Comparison of ENCODE assay signal across 9 mouse cellular contexts in the genomic region with DNA sequence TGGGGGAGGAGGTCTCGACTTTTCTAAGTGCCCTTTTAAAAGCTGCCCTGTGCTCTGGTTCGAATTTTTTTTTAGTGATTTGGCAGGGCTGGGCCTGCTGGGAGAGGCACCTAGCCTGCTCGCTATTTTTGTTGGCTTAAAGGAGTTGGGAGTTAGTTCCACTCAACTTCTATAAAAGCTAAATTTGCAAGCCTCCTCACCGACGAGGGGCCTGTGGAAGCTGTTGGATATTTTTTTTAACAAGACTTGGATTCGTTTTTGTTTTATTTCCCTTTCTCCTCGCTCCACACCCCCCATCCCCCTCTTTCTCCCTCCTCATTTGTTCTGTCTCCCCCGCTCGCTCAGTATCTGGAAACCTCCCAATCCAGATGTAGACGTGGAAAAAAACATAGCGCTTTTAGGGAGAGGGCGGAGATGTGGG. TPM values are rescaled to one million over a fixed set of nuclear protein-coding genes. Genes with fewer than 3 reads are reported as not detected.
DNase-seq lines count a peak whose midpoint lies in the region; ATAC-seq and TF ChIP-seq lines count a peak whose summit lies in the region.
"Had no signal": no experiment of that assay in that cellular context is flagged by ENCODE, and none has a peak within 500 bp of the region (broad histone marks: within the 10 kb centered on the region; RNA-seq: fewer than 3 reads in every experiment).

No protein-coding gene starts in this region.

- peaks cover 6% of the 10 kb centered on the region; the same call in 1 of the 2 replicates for H3K27me3 ChIP-seq in heart, embryonic 11.5 days (ENCODE audit: control insufficient read depth, insufficient read depth, low read length)
- no peaks in the 10 kb centered on the region for H3K27me3 ChIP-seq in limb, embryonic 13.5 days
- no peaks in the 10 kb centered on the region for H3K27me3 ChIP-seq in stomach, embryonic 16.5 days (ENCODE audit: control insufficient read depth, insufficient read depth, low read length)

- H3K27ac ChIP-seq in heart, embryonic 11.5 days (ENCODE audit: low read depth, low read length): peak overlapping the region; percentile 98
- peak overlapping the region; percentile 100 for H3K27ac ChIP-seq in limb, embryonic 13.5 days
- peak overlapping the region; percentile 98 for H3K27ac ChIP-seq in stomach, embryonic 16.5 days (ENCODE audit: low read length)

- WGBS in lung, adult 2 months: 23% methylated on average over 12 of the region's 12 CpGs
- 1% methylated on average over 12 of the region's 12 CpGs for WGBS in heart, embryonic 11.5 days (ENCODE audit: insufficient replicate concordance)
- WGBS in limb, embryonic 13.5 days: under 1% methylated on average over 12 of the region's 12 CpGs
- 4% methylated on average over 12 of the region's 12 CpGs for WGBS in stomach, embryonic 16.5 days

- H3K4me3 ChIP-seq in lung, adult 2 months (replicated peaks; ENCODE audit: extremely low read depth, low read depth, low read length): peak overlapping the region; percentile 2
- peak overlapping the region; percentile 88 for H3K4me3 ChIP-seq in heart, embryonic 11.5 days (ENCODE audit: low read depth, low read length)
- peak overlapping the region; percentile 98 for H3K4me3 ChIP-seq in limb, embryonic 13.5 days
- H3K4me3 ChIP-seq in stomach, embryonic 16.5 days (replicated peaks; ENCODE audit: low read length): peak overlapping the region; percentile 61

- TF ChIP-seq POLR2A in lung, adult 2 months (IDR thresholded peaks at IDR 0.05; ENCODE audit: borderline replicate concordance, extremely low read depth, low read depth, low read length): no peak

- ATAC-seq in heart, embryonic 11.5 days (replicated peaks; ENCODE audit: insufficient number of reproducible peaks, low FRiP score, low TSS enrichment): no peak
- 0 out of 2 replicates have a peak, but pooled peaks have one; percentile 10 for ATAC-seq in limb, embryonic 13.5 days (ENCODE audit: low FRiP score, low read depth)
- ATAC-seq in stomach, embryonic 16.5 days (ENCODE audit: insufficient read depth, low FRiP score): no peak

- DNase-seq in lung, adult 2 months: no peak
- no peak for DNase-seq in lung, adult 18-20 months
- no peak for DNase-seq in retina, postnatal 1 day
- no peak for DNase-seq in spleen, postnatal 10 days (ENCODE audit: low spot score in 2 of 2)
- no peak for DNase-seq in left cerebral cortex, adult 18-20 months (ENCODE audit: low spot score in 2 of 2)

- H3K4me2 ChIP-seq in heart, embryonic 11.5 days: peak overlapping the region; percentile 83
- peak overlapping the region; percentile 83 for H3K4me2 ChIP-seq in limb, embryonic 13.5 days (replicated peaks)
- H3K4me2 ChIP-seq in stomach, embryonic 16.5 days (ENCODE audit: low read depth, low read length): peak overlapping the region; percentile 79

- H3K36me3 ChIP-seq in heart, embryonic 11.5 days (ENCODE audit: control insufficient read depth, insufficient read depth, low read length): peaks cover 7% of the 10 kb centered on the region; the same call in 1 of the 2 replicates
- H3K36me3 ChIP-seq in limb, embryonic 13.5 days: peaks cover 8% of the 10 kb centered on the region
- H3K36me3 ChIP-seq in stomach, embryonic 16.5 days (ENCODE audit: control insufficient read depth, insufficient read depth, low read length): no peaks in the 10 kb centered on the region

- no peaks in the 10 kb centered on the region for H3K9me3 ChIP-seq in heart, embryonic 11.5 days (replicated peaks; ENCODE audit: control insufficient read depth, low read length)
- H3K9me3 ChIP-seq in limb, embryonic 13.5 days: no peaks in the 10 kb centered on the region
- H3K9me3 ChIP-seq in stomach, embryonic 16.5 days (replicated peaks; ENCODE audit: control insufficient read depth, low read length): no peaks in the 10 kb centered on the region

- peak overlapping the region; percentile 95 for H3K9ac ChIP-seq in heart, embryonic 11.5 days (ENCODE audit: low read depth, low read length)
- peak overlapping the region; percentile 100 for H3K9ac ChIP-seq in limb, embryonic 13.5 days
- H3K9ac ChIP-seq in stomach, embryonic 16.5 days (ENCODE audit: low read length): peak overlapping the region; percentile 91

- TF ChIP-seq CTCF in lung, adult 2 months (IDR thresholded peaks at IDR 0.05; ENCODE audit: insufficient read depth, low read length): no peak

- H3K4me1 ChIP-seq in lung, adult 2 months (ENCODE audit: control insufficient read depth, insufficient read depth, low read length): 0 out of 2 replicates have a peak, but pooled peaks cover 4% of the 10 kb centered on the region
- peaks cover 33% of the 10 kb centered on the region for H3K4me1 ChIP-seq in heart, embryonic 11.5 days (ENCODE audit: control insufficient read depth, insufficient read depth, low read length)
- H3K4me1 ChIP-seq in limb, embryonic 13.5 days: peaks cover 51% of the 10 kb centered on the region
- H3K4me1 ChIP-seq in stomach, embryonic 16.5 days (ENCODE audit: control insufficient read depth, insufficient read depth, low read length): peaks cover 28% of the 10 kb centered on the region

RNA-seq across cellular contexts. Expression of gene Fzd2, which starts 2.6 kb away (rescaled TPM):
- polyA plus RNA-seq in lung, adult 2 months (2012; rRNA removed): 45.5 and 50.9 TPM in 2 replicates
- 23.9 and 25.0 TPM in 2 replicates for polyA plus RNA-seq in heart, embryonic 11.5 days (2014; fragmentation: Nextera tagmentation; extraction: Ambion mirVana)
- 67.7 and 71.6 TPM in 2 replicates for polyA plus RNA-seq in limb, embryonic 13.5 days (2015; fragmentation: Nextera tagmentation; extraction: Ambion mirVana)
- polyA plus RNA-seq in stomach, embryonic 16.5 days (2015; fragmentation: Nextera tagmentation; extraction: Ambion mirVana): 12.2 and 15.4 TPM in 2 replicates
- 1 to 10 TPM; 9.4 to 9.7 TPM for total RNA-seq in left cerebral cortex, adult 18-20 months (2021)
- total RNA-seq: hematopoietic stem cell, adult 5-6 weeks had no signal

RNA-seq across cellular contexts. Expression of gene Gm11627, which starts 27.5 kb away (rescaled TPM):
- 2.4 and 2.5 TPM in 2 replicates for polyA plus RNA-seq in lung, adult 2 months (2012; rRNA removed)
- 13.6 and 13.9 TPM in 2 replicates for polyA plus RNA-seq in heart, embryonic 11.5 days (2014; fragmentation: Nextera tagmentation; extraction: Ambion mirVana)
- polyA plus RNA-seq in limb, embryonic 13.5 days (2015; fragmentation: Nextera tagmentation; extraction: Ambion mirVana): 7.7 and 9.1 TPM in 2 replicates
- polyA plus RNA-seq in stomach, embryonic 16.5 days (2015; fragmentation: Nextera tagmentation; extraction: Ambion mirVana): 21.0 and 22.0 TPM in 2 replicates
- 1 to 10 TPM; 3.7 to 5.4 TPM for total RNA-seq in left cerebral cortex, adult 18-20 months (2021)
- total RNA-seq: hematopoietic stem cell, adult 5-6 weeks had no signal

RNA-seq across cellular contexts. Expression of gene Gpatch8, which starts 50.6 kb away (rescaled TPM):
- 15.0 and 17.3 TPM in 2 replicates for polyA plus RNA-seq in lung, adult 2 months (2012; rRNA removed)
- polyA plus RNA-seq in heart, embryonic 11.5 days (2014; fragmentation: Nextera tagmentation; extraction: Ambion mirVana): 26.4 and 36.5 TPM in 2 replicates
- polyA plus RNA-seq in limb, embryonic 13.5 days (2015; fragmentation: Nextera tagmentation; extraction: Ambion mirVana): 80.0 and 81.0 TPM in 2 replicates
- 34.9 and 47.0 TPM in 2 replicates for polyA plus RNA-seq in stomach, embryonic 16.5 days (2015; fragmentation: Nextera tagmentation; extraction: Ambion mirVana)
- 10 to 100 TPM; 50.8 to 52.0 TPM for total RNA-seq in left cerebral cortex, adult 18-20 months (2021)

RNA-seq across cellular contexts. Expression of gene Meioc, which starts 56.8 kb away (rescaled TPM):
- polyA plus RNA-seq in lung, adult 2 months (2012; rRNA removed): not detected in 2 replicates
- polyA plus RNA-seq in heart, embryonic 11.5 days (2014; fragmentation: Nextera tagmentation; extraction: Ambion mirVana): 0.96 and 1.1 TPM in 2 replicates
- 0.97 and 1.1 TPM in 2 replicates for polyA plus RNA-seq in limb, embryonic 13.5 days (2015; fragmentation: Nextera tagmentation; extraction: Ambion mirVana)
- 0.40 and 0.79 TPM in 2 replicates for polyA plus RNA-seq in stomach, embryonic 16.5 days (2015; fragmentation: Nextera tagmentation; extraction: Ambion mirVana)
- not detected for total RNA-seq in left cerebral cortex, adult 18-20 months (2021)
- total RNA-seq: hematopoietic stem cell, adult 5-6 weeks had no signal

Comparison
In these comparisons a context has a peak if more than half of its experiments do, and no peak if none do; other contexts are left out.
1. H3K4me3 ChIP-seq: peak in every context shown above with its lines; median percentile 98 in limb, embryonic 13.5 days; 88 in heart, embryonic 11.5 days; 61 in stomach, embryonic 16.5 days; 2 in lung, adult 2 months.